Mouse (Mus musculus) common myeloid progenitor, adult 5-6 weeks (primary cell): ENCODE measurements at regions not wholly inside any gene's neighbourhood (a gene's known extent, or its start where the extent isn't known, plus 50 kb on each side); places are given as distances from the start of the nearest gene placed in this dataset.
"Not testable (repeated sequence)": the region's sequence is repeated elsewhere in the genome, so short reads cannot be mapped to it uniquely, and the experiment has no call there.

ENCODE experiments used
- ATAC-seq: replicated peaks from 2 replicates; pipeline ENCODE4 v1.8.0; 2016; ENCODE audit warnings: low read depth, mild to moderate bottlenecking, moderate TSS enrichment, inconsistent platforms; ENCODE audit not compliant: poor library complexity, severe bottlenecking

GRCm38 (mm10) chr17:74138517-74138916 is 90.8 kb upstream of the Srd5a2 start:
- not testable (repeated sequence) for ATAC-seq

GRCm38 (mm10) chr17:74134976-74135375 is 87.3 kb upstream of the Srd5a2 start:
- ATAC-seq = no peak

GRCm38 (mm10) chr17:74131534-74131933 is 83.8 kb upstream of the Srd5a2 start:
- ATAC-seq = no peak

GRCm38 (mm10) chr17:74122944-74123343 is 75.2 kb upstream of the Srd5a2 start:
- ATAC-seq = peak; percentile 65

GRCm38 (mm10) chr17:74120969-74121368 is 73.3 kb upstream of the Srd5a2 start:
- ATAC-seq = no peak
